Mouse (Mus musculus) MEL (cell line): Measurements from ENCODE around the gene Mecom. TPM values are rescaled to one million over a fixed set of nuclear protein-coding genes. Genes with fewer than 3 reads are reported as not detected.

Source experiments
- DNase-seq: peaks from one replicate; pipeline ENCODE4 v3.0.0; 2011; ENCODE audit warnings: low read depth, low spot score
- H3K27ac ChIP-seq: 2 replicates; pipeline ENCODE4 v1.5.1; 2012; ENCODE audit warnings: low read depth, mild to moderate bottlenecking, control low read depth, low read length, moderate library complexity; ENCODE audit not compliant: control insufficient read depth
- H3K27me3 ChIP-seq, 2 experiments: fragments of 150-350 bp in 1 of 2; sonication (generic) in 1 of 2; 2 replicates each; pipeline ENCODE4 v1.6.1; 2012; ENCODE audit warnings: low read length in 2 of 2, mild to moderate bottlenecking in 2 of 2, improper control_type of control experiment in 1 of 2, moderate library complexity in 1 of 2; ENCODE audit not compliant: insufficient read depth in 2 of 2, control insufficient read depth in 1 of 2
- H3K36me3 ChIP-seq, 2 experiments: 2 replicates each; pipeline ENCODE4 v1.6.1; 2012 to 2014; ENCODE audit warnings: low read length in 2 of 2, improper control_type of control experiment in 1 of 2, inconsistent platforms in 1 of 2, mild to moderate bottlenecking in 1 of 2; ENCODE audit not compliant: insufficient read depth in 2 of 2, control insufficient read depth in 1 of 2
- H3K4me1 ChIP-seq, 2 experiments: fragments of 150-350 bp in 1 of 2; sonication (generic) in 1 of 2; 2 replicates each; pipeline ENCODE4 v1.6.1; 2012; ENCODE audit warnings: low read length in 2 of 2, improper control_type of control experiment in 1 of 2, mild to moderate bottlenecking in 1 of 2; ENCODE audit not compliant: insufficient read depth in 2 of 2, control insufficient read depth in 1 of 2
- H3K4me3 ChIP-seq, 2 experiments: fragments of 150-350 bp in 1 of 2; sonication (generic) in 1 of 2; 2 replicates each; pipeline ENCODE4 v1.5.1; 2012; ENCODE audit warnings: low read depth in 2 of 2, low read length in 2 of 2, mild to moderate bottlenecking in 2 of 2, moderate library complexity in 2 of 2, control low read depth in 1 of 2, improper control_type of control experiment in 1 of 2; ENCODE audit not compliant: control insufficient read depth in 1 of 2, insufficient read depth in 1 of 2
- H3K79me2 ChIP-seq: 2 replicates; pipeline ENCODE4 v1.6.1; 2012; ENCODE audit warnings: mild to moderate bottlenecking, low read length, moderate library complexity; ENCODE audit not compliant: control insufficient read depth, poor library complexity, insufficient read depth
- H3K9ac ChIP-seq: 2 replicates; pipeline ENCODE4 v1.6.1; 2012; ENCODE audit warnings: low read depth, mild to moderate bottlenecking, control low read depth, low read length, moderate library complexity; ENCODE audit not compliant: control insufficient read depth, poor library complexity, severe bottlenecking
- H3K9me3 ChIP-seq: fragments of 150-350 bp; sonication (generic); replicated peaks from 2 replicates; pipeline ENCODE4 v1.6.1; 2012; ENCODE audit warnings: mild to moderate bottlenecking, low read length, improper control_type of control experiment, moderate library complexity; ENCODE audit not compliant: insufficient read depth
- BHLHE40 ChIP-seq: IDR thresholded peaks from 2 replicates; pipeline ENCODE4 v1.6.1; 2012; ENCODE audit warnings: low read depth, mild to moderate bottlenecking, inconsistent platforms, low read length, improper control_type of control experiment, borderline replicate concordance
- E2F4 ChIP-seq: IDR thresholded peaks from 2 replicates; pipeline ENCODE4 v1.6.1; 2011; ENCODE audit warnings: low read depth, low read length, improper control_type of control experiment, borderline replicate concordance
- ELF1 ChIP-seq: IDR thresholded peaks from 2 replicates; pipeline ENCODE4 v1.6.1; 2014; ENCODE audit warnings: low read depth, mild to moderate bottlenecking, inconsistent platforms, low read length, improper control_type of control experiment, moderate library complexity
- GABPA ChIP-seq: IDR thresholded peaks from 2 replicates; pipeline ENCODE4 v1.6.1; 2012; ENCODE audit warnings: low read depth, mild to moderate bottlenecking, inconsistent platforms, low read length, improper control_type of control experiment, moderate library complexity
- GATA1 ChIP-seq: IDR thresholded peaks from 2 replicates; pipeline ENCODE4 v1.6.1; 2011; ENCODE audit warnings: low read depth, low read length, improper control_type of control experiment
- KAT2A ChIP-seq: conservative IDR thresholded peaks from 2 replicates; pipeline ENCODE4 v1.6.1; 2012; ENCODE audit warnings: low read depth, low read length, improper control_type of control experiment, inconsistent platforms
- MAX ChIP-seq: IDR thresholded peaks from 2 replicates; pipeline ENCODE4 v1.6.1; 2011; ENCODE audit warnings: low read length, improper control_type of control experiment
- MEF2A ChIP-seq: IDR thresholded peaks from 2 replicates; pipeline ENCODE4 v1.6.1; 2014; ENCODE audit warnings: low read depth, mild to moderate bottlenecking, inconsistent platforms, low read length, improper control_type of control experiment; ENCODE audit not compliant: poor library complexity, insufficient replicate concordance, severe bottlenecking; ENCODE audit errors: extremely low read depth
- MXI1 ChIP-seq: IDR thresholded peaks from 2 replicates; pipeline ENCODE4 v1.6.1; 2011; ENCODE audit warnings: mild to moderate bottlenecking, low read depth, low read length, improper control_type of control experiment
- NELFE ChIP-seq: IDR thresholded peaks from 2 replicates; pipeline ENCODE4 v1.6.1; 2011; ENCODE audit warnings: low read depth, low read length, improper control_type of control experiment
- NRF1 ChIP-seq: IDR thresholded peaks from 2 replicates; pipeline ENCODE4 v1.6.1; 2014; ENCODE audit warnings: low read depth, mild to moderate bottlenecking, inconsistent platforms, low read length, improper control_type of control experiment, moderate library complexity; ENCODE audit not compliant: poor library complexity, insufficient read depth, severe bottlenecking
- POLR2A ChIP-seq, 2 experiments: IDR thresholded peaks; 2 replicates each; pipeline ENCODE4 v1.6.1; 2011 to 2012; ENCODE audit warnings: low read length in 2 of 2, mild to moderate bottlenecking in 2 of 2, control low read depth in 1 of 2, improper control_type of control experiment in 1 of 2, low read depth in 1 of 2, moderate library complexity in 1 of 2; ENCODE audit not compliant: control insufficient read depth in 1 of 2, insufficient read depth in 1 of 2, poor library complexity in 1 of 2
- POLR2AphosphoS2 ChIP-seq: IDR thresholded peaks from 2 replicates; pipeline ENCODE4 v1.6.1; 2011; ENCODE audit warnings: low read length, improper control_type of control experiment
- POLR2AphosphoS5 ChIP-seq: IDR thresholded peaks from 2 replicates; pipeline ENCODE4 v1.6.1; 2012; ENCODE audit warnings: low read depth, borderline replicate concordance, mild to moderate bottlenecking, inconsistent platforms, low read length, moderate library complexity, mixed read lengths
- RAD21 ChIP-seq: IDR thresholded peaks from 2 replicates; pipeline ENCODE4 v1.6.1; 2011; ENCODE audit warnings: mild to moderate bottlenecking, low read depth, low read length, improper control_type of control experiment
- RCOR1 ChIP-seq: IDR thresholded peaks from 2 replicates; pipeline ENCODE4 v1.6.1; 2012; ENCODE audit warnings: low read depth, mild to moderate bottlenecking, inconsistent platforms, low read length, improper control_type of control experiment
- SIN3A ChIP-seq: IDR thresholded peaks from 2 replicates; pipeline ENCODE4 v1.6.1; 2012; ENCODE audit warnings: low read length, improper control_type of control experiment, inconsistent platforms
- TAL1 ChIP-seq: IDR thresholded peaks from 2 replicates; pipeline ENCODE4 v1.6.1; 2012; ENCODE audit warnings: mild to moderate bottlenecking, inconsistent platforms, low read length, moderate library complexity, mixed read lengths
- UBTF ChIP-seq: IDR thresholded peaks from 2 replicates; pipeline ENCODE4 v1.6.1; 2012; ENCODE audit warnings: low read depth, mild to moderate bottlenecking, inconsistent platforms, low read length, improper control_type of control experiment, moderate library complexity, borderline replicate concordance; ENCODE audit not compliant: insufficient read depth
- USF1 ChIP-seq: IDR thresholded peaks from 2 replicates; pipeline ENCODE4 v1.6.1; 2014; ENCODE audit warnings: low read depth, mild to moderate bottlenecking, inconsistent platforms, low read length, improper control_type of control experiment, moderate library complexity
- ZKSCAN1 ChIP-seq: IDR thresholded peaks from 2 replicates; pipeline ENCODE4 v1.6.1; 2012; ENCODE audit warnings: low read depth, mild to moderate bottlenecking, inconsistent platforms, low read length, improper control_type of control experiment, moderate library complexity
- polyA plus RNA-seq, 2 experiments: library from polyadenylated mRNA; stranded (reverse) in 1 of 2; unstranded in 1 of 2; fragments of >175 nt in 1 of 2; fragments of >200 nt in 1 of 2; gene quantifications; 2 replicates each; pipeline versions ENCODE4 v1.2.1 to v1.2.4; 2012; ENCODE audit warnings: low replicate concordance in 2 of 2, low read depth in 1 of 2; ENCODE audit not compliant: insufficient read length in 2 of 2, insufficient read depth in 1 of 2, missing spikeins in 1 of 2
- total RNA-seq: library from RNA; depleted of rRNA; stranded (reverse); fragments of 300-350 nt; gene quantifications from 2 replicates; pipeline ENCODE4 v1.2.3, GENCODE M21; 2012

Mecom gene
- total and polyA plus RNA-seq, 3 experiments, result 0.04 TPM; not detected in 2

- TF ChIP-seq MAX (no peak), RAD21 (no peak), UBTF (no peak), E2F4 (no peak), ZKSCAN1 (no peak), GABPA (no peak), KAT2A (no peak), NELFE (no peak), MXI1 (no peak), MEF2A (no peak), POLR2AphosphoS2 (no peak), USF1 (no peak), ELF1 (no peak), NRF1 (no peak), POLR2A (IDR thresholded peaks at IDR 0.05; ENCODE audit: control insufficient read depth in 1 of 2, insufficient read depth in 1 of 2, low read depth in 1 of 2, low read length in 2 of 2, poor library complexity in 1 of 2) (no peak), SIN3A (no peak)
- TF ChIP-seq, all 39 proteins: peak for 0
- H3K9ac ChIP-seq, result no peak overlapping the region
- DNase-seq, result no peak
- no peaks in the 10 kb centered on the region for H3K36me3 ChIP-seq
- H3K4me3 ChIP-seq, result no peak overlapping the region
- no peaks in the 10 kb centered on the region for H3K27me3 ChIP-seq
- no peaks in the 10 kb centered on the region for H3K4me1 ChIP-seq
- no peaks in the 10 kb centered on the region for H3K9me3 ChIP-seq
- no peaks in the 10 kb centered on the region for H3K79me2 ChIP-seq
- no peak overlapping the region for H3K27ac ChIP-seq
Measured at GRCm38 (mm10) chr3:30150071-30150470, 397.7 kb downstream of the Mecom start.

DNA sequence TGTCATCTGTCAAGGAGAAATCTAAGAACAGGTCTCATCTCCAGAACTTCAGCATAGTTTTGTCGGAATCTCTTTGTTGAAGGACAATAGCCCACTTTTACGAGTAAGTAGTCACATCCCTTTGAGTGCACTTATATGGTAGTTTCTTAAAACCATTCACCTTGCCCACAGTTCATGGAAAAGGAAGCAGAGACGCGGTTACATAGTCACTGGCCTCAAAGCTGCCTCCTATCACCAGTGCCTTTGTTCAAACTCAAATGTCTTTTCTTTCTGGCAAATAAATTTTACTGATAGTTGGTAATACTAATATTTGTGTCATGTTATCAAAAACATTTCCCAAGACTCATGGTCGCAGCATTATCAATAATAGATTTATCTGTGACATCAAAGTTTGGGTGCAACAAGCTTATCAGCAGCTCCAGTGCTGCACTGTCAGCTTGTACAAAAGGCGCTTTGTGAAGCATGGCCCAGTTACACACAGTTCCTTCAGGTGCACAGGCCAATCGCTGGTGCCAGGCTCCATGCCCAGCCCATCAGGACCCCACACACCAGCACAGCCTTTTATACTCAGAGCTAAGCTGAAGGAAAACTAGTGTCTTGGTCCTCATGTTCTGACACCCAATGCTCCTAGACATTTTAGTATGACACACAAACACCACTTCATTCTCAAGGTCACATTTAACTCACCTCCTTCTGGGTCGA lies 399.3 kb downstream of the Mecom start:
- H3K4me1 ChIP-seq, result no peaks in the 10 kb centered on the region

More for the DNA sequence above, 399.3 kb downstream of the Mecom start:
- Histone ChIP-seq H3K27ac (no peak overlapping the region), H3K27me3 (no peaks in the 10 kb centered on the region), H3K4me3 (no peak overlapping the region), H3K9ac (no peak overlapping the region), H3K79me2 (no peaks in the 10 kb centered on the region), H3K36me3 (no peaks in the 10 kb centered on the region), H3K9me3 (no peaks in the 10 kb centered on the region)
- TF ChIP-seq NRF1 (no peak), USF1 (no peak), POLR2A (IDR thresholded peaks at IDR 0.05; ENCODE audit: control insufficient read depth in 1 of 2, insufficient read depth in 1 of 2, low read depth in 1 of 2, low read length in 2 of 2, poor library complexity in 1 of 2) (no peak), UBTF (no peak), POLR2AphosphoS5 (no peak), GATA1 (no peak), TAL1 (no peak), MXI1 (no peak), BHLHE40 (no peak), ELF1 (no peak), ZKSCAN1 (no peak), RAD21 (no peak), RCOR1 (no peak)
- no peak for DNase-seq
